Mouse (Mus musculus) urinary bladder, postnatal 25 days (tissue): Measurements from ENCODE around the gene Col23a1.

Source experiments
- DNase-seq: peaks from one replicate; pipeline ENCODE4 v3.0.0; 2022; ENCODE audit warnings: low spot score

Col23a1 gene

GRCm38 (mm10) chr11:51431968-51432367 lies 142.2 kb downstream of the Col23a1 start:
- DNase-seq, result no peak

- no peak for DNase-seq
Measured at GRCm38 (mm10) chr11:51442006-51442405, 152.3 kb downstream of the Col23a1 start.

GRCm38 (mm10) chr11:51442599-51442998 lies 152.9 kb downstream of the Col23a1 start:
- DNase-seq, result no peak

- DNase-seq, result no peak
Measured at GRCm38 (mm10) chr11:51443818-51444217, 154.1 kb downstream of the Col23a1 start.

GRCm38 (mm10) chr11:51444649-51445048 lies 154.9 kb downstream of the Col23a1 start:
- no peak for DNase-seq

- peak; percentile 29 for DNase-seq
Measured at GRCm38 (mm10) chr11:51446711-51447425, 157.1 kb downstream of the Col23a1 start.

GRCm38 (mm10) chr11:51448256-51448655 lies 158.5 kb downstream of the Col23a1 start:
- no peak for DNase-seq

- DNase-seq, result no peak
Measured at GRCm38 (mm10) chr11:51448680-51449079, 159.0 kb downstream of the Col23a1 start.

GRCm38 (mm10) chr11:51449881-51450280 lies 160.2 kb downstream of the Col23a1 start:
- DNase-seq, result no peak

- no peak for DNase-seq
Measured at GRCm38 (mm10) chr11:51451281-51451680, 161.6 kb downstream of the Col23a1 start.

- DNase-seq, result no peak
Measured at GRCm38 (mm10) chr11:51451925-51452324, 162.2 kb downstream of the Col23a1 start.

GRCm38 (mm10) chr11:51453742-51454141 lies 164.0 kb downstream of the Col23a1 start:
- DNase-seq, result no peak

- DNase-seq, result no peak
Measured at GRCm38 (mm10) chr11:51455501-51455900, 165.8 kb downstream of the Col23a1 start.

- no peak for DNase-seq
Measured at GRCm38 (mm10) chr11:51457624-51458023, 167.9 kb downstream of the Col23a1 start.

GRCm38 (mm10) chr11:51458649-51459048 lies 168.9 kb downstream of the Col23a1 start:
- DNase-seq, result no peak

GRCm38 (mm10) chr11:51459569-51460043 lies 169.9 kb downstream of the Col23a1 start:
- DNase-seq, result no peak

- no peak for DNase-seq
Measured at GRCm38 (mm10) chr11:51468737-51469136, 179.0 kb downstream of the Col23a1 start.

GRCm38 (mm10) chr11:51469341-51469831 lies 179.7 kb downstream of the Col23a1 start:
- no peak for DNase-seq

GRCm38 (mm10) chr11:51470383-51471144 lies 180.8 kb downstream of the Col23a1 start:
- no peak for DNase-seq

- DNase-seq, result no peak
Measured at GRCm38 (mm10) chr11:51473686-51474085, 184.0 kb downstream of the Col23a1 start.

- no peak for DNase-seq
Measured at GRCm38 (mm10) chr11:51476543-51476942, 186.8 kb downstream of the Col23a1 start.

- no peak for DNase-seq
Measured at GRCm38 (mm10) chr11:51477571-51477970, 187.9 kb downstream of the Col23a1 start.

- DNase-seq, result no peak
Measured at GRCm38 (mm10) chr11:51482251-51482650, 192.5 kb downstream of the Col23a1 start.
